Mouse (Mus musculus): ENCODE data around the gene Tmtc2.

- no peak for TF ChIP-seq CTCF (IDR thresholded peaks at IDR 0.05; ENCODE audit: borderline replicate concordance, control insufficient read depth, extremely low read depth, insufficient read depth, low read length, poor library complexity)
- TF ChIP-seq POLR2A (IDR thresholded peaks at IDR 0.05; ENCODE audit: control insufficient read depth, extremely low read depth, insufficient read depth, low read length, poor library complexity), result no peak
These were observed 374.2 kb downstream of the Tmtc2 start for GRCm38 (mm10) chr10:105200092-105200491.
